Mouse (Mus musculus) brain, embryonic 14.5 days (tissue): ENCODE results near the gene Ccdc187. TPM values are rescaled to one million over a fixed set of nuclear protein-coding genes. Genes with fewer than 3 reads are reported as not detected.

Source experiments
- DNase-seq: peaks from one replicate; pipeline ENCODE4 v3.0.0-alpha.2; 2011; ENCODE audit warnings: low read depth
- CTCF ChIP-seq: fragments of 200-500 bp; IDR thresholded peaks from 2 replicates; pipeline ENCODE4 v1.5.1; 2012; ENCODE audit warnings: inconsistent platforms, mild to moderate bottlenecking, moderate library complexity, borderline replicate concordance; ENCODE audit not compliant: insufficient read depth, insufficient read length; ENCODE audit errors: extremely low read depth
- POLR2A ChIP-seq: fragments of 200-500 bp; IDR thresholded peaks from 2 replicates; pipeline ENCODE4 v1.6.1; 2012; ENCODE audit warnings: mild to moderate bottlenecking, inconsistent platforms, borderline replicate concordance; ENCODE audit not compliant: poor library complexity, insufficient read depth, insufficient read length, severe bottlenecking; ENCODE audit errors: extremely low read depth
- polyA plus RNA-seq: library from polyadenylated mRNA; depleted of rRNA; stranded (reverse); fragments of >200 nt; gene quantifications from 2 replicates; pipeline ENCODE4 v1.2.3, GENCODE M21; 2012

Gene Ccdc187
- polyA plus RNA-seq, 1 experiment, result 1.9 TPM

DNA sequence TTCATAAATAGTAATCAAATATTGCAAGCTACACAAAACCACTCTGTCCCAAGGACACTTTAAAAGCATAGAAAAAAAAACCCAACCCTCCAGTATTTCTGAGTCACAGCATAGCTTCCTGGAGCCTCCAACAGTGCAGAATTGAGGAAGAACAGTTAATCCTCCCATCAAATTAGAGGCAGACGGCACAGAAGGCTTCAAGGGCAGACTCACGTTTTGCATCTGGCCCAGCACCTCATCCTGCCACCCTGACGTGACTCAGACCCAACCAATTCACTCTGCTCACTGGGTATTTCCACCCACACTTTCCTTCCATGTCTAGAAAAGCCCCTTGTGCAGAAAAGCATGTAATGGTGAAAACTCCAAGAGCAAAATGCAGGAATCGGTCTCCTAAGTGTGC lies 64.1 kb downstream of the Ccdc187 start:
- no peak for TF ChIP-seq POLR2A
- DNase-seq, result no peak

DNA sequence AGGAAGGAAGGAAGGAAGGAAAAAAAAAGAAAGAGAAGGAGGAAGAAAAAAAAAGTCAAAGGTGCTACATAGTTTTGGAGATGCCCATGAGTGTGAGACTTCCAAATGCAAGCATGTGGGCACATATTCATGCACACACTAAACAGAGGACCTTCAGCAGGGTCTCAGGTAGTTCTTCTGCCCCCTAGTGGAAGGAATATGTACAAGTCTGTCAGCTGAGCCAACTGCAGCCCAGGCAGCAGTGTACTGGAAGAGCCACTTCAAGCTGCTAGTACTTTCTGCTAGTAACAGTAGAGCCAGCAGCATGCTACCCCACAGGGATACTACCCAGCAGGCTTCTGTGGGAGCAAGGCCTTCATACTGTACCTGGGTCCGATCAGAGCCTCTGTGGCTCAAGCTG lies 66.6 kb downstream of the Ccdc187 start:
- peak; percentile 89 for DNase-seq
- TF ChIP-seq POLR2A (no peak), CTCF (peak; percentile 83; the same call in 1 of the 2 replicates)

DNA sequence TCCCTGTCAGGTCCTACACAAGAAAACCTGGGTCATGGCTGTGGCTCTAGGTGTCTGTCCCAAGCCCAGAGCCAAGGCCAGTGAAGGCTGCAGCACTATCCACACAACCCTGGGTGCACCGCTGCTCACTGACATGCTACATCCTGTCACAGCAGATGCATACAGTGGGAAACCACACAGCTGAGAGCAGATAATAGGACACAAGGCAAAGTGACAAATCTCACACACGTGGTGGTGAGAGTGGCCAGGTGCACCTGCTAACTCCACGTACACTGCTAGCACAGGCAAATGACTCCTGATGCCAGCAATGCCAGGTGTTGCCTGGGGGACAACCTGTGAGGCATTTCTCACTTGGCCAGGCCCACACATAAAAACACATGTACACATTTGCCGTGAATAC lies 69.1 kb downstream of the Ccdc187 start:
- no peak for DNase-seq
- TF ChIP-seq POLR2A, result no peak
- no peak for TF ChIP-seq CTCF

DNA sequence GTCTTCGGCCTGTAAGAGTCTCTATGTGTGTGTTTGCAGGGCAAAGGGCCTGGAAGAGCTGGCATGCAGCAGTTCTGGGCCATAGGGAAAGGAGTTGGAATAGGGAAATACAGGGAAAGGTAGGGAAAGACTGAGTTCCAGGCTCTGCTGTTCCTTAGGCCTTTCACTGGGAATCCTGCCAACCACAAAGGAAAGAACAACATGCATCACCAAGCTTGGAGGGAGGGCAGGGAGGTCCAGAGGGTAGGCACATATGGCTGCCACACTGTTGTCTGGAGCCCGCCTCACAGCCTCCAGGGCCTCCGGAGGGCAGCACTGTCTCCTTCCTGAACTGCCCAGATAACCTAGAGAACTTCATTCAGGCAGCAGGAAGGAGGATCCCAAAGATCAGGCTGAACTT lies 70.4 kb downstream of the Ccdc187 start:
- TF ChIP-seq POLR2A, result no peak
- no peak for TF ChIP-seq CTCF
- peak; percentile 20 for DNase-seq

DNA sequence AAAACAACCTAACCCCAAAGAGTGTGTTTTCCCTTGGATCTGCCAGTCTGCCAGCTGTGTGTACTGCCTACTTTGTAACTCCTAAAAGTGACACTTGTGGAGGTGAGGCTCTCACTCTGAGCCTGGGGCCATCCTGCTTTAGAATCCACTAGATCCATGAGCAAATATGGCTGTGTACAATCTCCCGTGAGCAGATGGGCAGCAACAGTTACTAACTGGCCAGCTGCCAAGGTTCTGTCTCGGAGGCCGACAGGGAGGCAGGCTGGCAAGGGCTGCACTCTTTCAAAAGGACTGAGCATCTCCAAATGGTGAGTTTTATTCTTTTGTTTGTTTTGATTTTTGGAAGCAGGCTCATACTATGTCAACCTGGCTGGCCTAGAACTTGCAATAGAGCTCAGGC lies 79.8 kb downstream of the Ccdc187 start:
- DNase-seq, result peak; percentile 89
- TF ChIP-seq CTCF, result no peak
- TF ChIP-seq POLR2A, result no peak

DNA sequence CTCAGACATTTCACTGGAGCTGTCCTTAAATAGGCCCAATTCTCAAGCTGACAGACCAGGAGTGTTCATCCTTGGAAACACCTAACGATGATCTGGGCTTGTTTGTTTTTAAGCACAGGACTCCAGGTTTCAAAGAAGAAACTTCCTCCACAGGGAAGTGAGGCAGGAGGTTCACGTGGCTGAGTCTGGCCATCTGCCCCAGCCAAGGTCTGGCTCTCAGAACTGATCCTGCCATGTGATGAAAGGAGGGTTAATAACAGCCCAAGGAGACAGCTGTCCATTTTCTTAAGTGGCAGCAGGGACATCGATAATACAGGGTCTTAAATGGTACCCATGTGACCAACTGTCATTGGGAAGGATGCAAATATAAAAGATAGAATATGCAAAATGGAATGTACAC lies 84.8 kb downstream of the Ccdc187 start:
- no peak for DNase-seq
- TF ChIP-seq CTCF (no peak), POLR2A (no peak)

DNA sequence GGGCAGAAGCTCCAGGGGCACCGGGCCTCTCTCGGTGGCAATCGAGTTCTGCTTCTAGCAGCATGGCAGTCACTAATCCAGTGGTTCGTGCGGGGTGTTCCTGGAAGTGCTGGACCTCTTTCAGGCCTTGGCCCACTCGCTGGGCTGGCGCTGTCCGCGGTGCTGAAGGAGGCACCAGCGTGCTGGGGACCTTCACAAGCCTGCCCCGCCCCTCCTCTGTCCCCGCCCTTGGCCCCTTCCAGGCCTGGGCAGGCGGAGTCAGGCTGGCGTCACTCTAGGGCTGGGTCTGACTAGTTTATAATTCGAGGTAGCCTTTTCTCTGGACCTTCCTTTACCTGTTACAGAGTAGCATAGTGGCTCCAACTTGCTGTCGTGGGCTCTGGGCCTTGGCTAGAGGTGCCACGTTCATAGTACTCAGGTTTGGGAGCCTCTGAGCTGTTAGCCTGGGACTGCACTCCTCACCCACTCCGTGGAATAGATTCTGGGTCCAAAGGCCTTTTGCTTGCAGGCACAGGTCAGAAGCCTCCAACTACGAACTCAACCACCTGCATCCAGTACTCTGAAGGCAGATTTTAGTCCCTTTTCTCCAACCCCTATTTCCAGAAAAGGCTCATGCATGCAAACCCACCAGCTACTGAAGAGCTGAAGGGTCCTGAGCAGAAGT lies 86.1 kb downstream of the Ccdc187 start, which contains the start of gene Lhx3:
Lhx3 (minus strand) TSS at position 164 of the 664 bp plus-strand sequence.
- TF ChIP-seq CTCF, result no peak
- TF ChIP-seq POLR2A, result no peak
- DNase-seq, result peak; percentile 75

DNA sequence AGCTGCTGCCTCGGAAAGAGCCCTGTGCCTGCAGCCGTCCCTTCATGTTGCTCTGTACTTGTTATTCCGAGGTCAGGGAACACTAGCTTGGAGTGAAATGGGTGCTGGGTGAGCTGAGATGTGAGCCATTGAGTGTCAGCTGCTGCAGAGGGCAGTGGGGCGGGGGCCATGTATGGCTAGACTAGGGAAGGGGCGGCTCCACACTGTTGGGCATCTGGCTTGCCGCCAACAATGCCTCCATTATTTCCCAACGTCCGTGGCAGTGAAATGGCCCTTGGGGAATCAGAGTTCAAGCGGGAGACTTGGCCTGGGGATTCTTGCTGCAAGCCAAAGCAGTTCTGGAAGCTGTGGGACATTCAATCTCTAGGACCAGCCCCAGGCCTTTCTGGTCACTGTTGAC lies 86.8 kb downstream of the Ccdc187 start:
- DNase-seq, result peak; percentile 50
- TF ChIP-seq CTCF, result no peak
- TF ChIP-seq POLR2A, result no peak

DNA sequence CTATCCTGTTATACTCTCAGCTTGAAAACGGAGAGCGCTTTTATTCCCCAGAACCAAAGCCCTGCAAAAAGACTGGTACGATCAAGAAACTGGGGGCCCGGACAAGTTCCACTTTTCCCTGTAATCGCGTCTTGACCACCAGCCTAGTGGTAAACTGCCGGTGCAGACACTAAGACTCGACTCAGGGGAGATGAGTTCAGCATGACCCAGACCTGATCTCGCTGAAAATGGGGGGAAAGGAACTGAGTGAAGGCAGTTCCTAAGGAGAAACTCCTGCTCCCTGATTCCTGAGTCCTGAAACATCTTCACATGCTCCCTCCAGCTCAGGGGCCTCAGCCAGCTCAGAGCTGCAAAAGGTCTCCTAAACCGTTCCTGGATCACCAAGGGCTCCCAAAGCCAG lies 88.6 kb downstream of the Ccdc187 start:
- TF ChIP-seq POLR2A (no peak), CTCF (no peak)
- peak; percentile 10 for DNase-seq

DNA sequence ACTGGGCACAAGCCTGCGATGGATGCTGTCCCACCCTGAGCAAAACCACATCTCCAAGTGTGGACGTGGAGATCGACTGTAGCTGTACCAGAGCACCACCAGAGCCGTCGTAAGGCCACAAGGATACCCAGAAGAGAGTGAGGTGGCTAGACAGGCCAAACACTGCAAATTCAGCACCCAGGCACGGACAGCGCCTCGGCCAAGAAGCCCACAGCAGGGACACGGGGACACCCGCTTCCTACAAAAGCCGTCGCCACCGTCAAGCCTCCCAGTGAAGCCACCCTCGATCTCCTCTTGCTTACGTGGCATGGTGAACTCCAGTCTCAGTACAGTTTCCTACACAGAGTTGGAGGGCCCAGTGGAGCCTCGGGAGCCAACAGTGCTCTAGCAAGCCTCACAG lies 89.2 kb downstream of the Ccdc187 start:
- DNase-seq, result peak; percentile 11

DNA sequence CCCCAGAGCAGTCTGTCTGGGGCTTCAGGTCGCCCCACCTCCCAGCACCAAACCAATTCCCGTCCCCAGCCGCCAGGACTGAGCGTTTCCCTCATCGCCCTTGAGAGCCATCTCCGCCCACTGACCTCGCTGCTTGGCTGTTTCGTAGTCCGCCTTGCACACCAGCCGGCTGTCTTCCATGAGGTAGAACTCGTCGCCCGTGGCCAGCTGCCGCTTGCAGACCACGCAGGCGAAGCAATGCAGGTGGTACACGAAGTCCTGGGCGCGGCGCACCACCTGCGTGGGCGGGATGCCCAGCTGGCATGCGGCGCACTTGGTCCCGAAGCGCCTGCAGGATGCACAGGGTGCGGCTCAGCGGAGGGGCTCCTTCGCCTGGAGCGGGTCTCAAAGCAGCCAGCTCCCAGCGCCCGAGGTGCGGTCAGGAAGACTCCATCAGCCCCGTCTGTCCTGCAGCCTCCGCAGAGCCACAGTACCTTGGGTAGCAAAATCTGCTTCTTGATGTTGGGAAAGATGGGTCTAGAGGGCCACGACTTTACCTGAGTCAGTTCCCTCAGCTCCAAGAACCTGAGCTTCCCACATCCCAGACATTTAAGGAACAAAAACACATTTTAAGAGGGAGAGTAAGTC lies 91.4 kb downstream of the Ccdc187 start:
- TF ChIP-seq CTCF (no peak), POLR2A (no peak)
- peak; percentile 40 for DNase-seq

More for the DNA sequence above, 89.2 kb downstream of the Ccdc187 start:
- TF ChIP-seq CTCF (no peak), POLR2A (no peak)
